Mouse (Mus musculus) B cell, adult 62 days (primary cell): Measurements from ENCODE around the gene Bcam. TPM values are rescaled to one million over a fixed set of nuclear protein-coding genes. Genes with fewer than 3 reads are reported as not detected.

ENCODE experiments used
- total RNA-seq: library from RNA; stranded (reverse); gene quantifications from 4 replicates; pipeline ENCODE4 v1.2.4, GENCODE M21; 2023

Bcam gene
- not detected in 4 replicates for total RNA-seq

DNA sequence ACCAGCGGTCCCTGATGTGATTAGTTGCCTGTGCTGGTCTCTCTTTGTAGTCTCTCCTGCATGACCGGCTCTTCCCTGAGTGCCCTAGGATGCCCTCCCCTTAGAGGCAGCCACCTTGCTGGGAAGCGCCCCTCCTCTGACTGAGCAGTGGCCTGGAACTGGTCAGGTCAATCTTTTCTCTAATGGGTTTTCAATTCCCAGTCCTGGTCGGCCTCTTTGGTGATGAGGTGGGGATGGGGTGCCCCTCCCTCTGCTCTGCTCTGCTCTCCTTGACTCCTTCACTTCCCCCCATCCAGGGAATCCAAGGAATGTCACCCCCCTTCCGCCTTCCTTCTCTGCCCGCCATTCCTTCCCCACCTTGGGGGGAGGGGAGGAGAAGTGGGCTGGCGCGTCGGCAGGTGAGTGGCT lies at the start of gene Bcam:
Bcam (minus strand) TSS at position 33 of the 408 bp plus-strand sequence.

DNA sequence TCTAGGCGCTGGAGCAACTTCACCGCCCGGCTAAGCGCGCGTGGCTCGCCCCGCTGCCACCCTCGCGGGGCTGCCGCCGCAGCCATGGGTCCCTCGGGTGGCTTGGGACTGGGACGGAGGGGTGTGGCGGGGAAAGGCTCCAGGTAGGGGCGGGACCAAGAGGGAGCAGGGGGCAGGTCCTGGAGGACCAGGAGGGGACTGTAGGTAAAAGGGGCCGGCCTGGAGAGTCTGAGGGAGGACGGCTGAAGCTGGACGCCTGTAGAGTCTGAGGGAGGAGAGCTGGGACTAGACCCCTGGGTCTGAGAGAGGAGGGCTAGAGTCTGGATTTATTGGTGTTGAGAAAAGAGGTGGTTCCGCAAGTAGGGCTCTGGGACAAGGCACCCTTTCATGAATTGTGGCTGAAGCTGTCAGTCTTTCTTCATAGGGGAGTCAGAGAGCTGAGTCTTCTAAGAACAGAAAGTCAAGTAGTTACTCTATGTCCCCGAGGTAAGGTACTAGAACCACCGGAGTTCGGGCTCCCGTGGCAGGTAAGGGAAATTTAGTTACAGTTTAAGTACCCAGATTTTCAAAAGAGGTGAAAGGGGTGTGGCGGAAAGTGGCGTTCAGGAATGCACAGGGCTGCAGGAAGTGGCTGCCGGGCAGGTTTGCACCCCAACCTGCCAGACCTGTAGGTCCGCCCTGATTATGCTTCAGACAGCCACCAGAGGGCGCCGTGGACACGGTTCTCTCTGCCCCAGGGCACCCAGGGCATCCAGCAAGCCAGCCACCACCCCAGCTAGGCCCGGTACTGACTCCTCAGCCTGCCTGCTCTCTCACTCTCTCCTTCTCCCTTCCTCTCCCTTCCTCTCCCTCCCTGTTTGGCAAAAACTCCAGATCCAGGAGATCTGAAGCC lies 26.1 kb upstream of the Bcam start, which contains the start of gene Cblc:
Cblc (minus strand) TSS at position 113 of the 892 bp plus-strand sequence.

GRCm38 (mm10) chr7:19750217-19751069 lies 20.4 kb downstream of the Bcam start, which contains the start of gene Nectin2:
Gene Nectin2, minus strand, starts transcription at chr7:19750483.

GRCm38 (mm10) chr7:19715239-19716054 lies 55.4 kb downstream of the Bcam start, which contains the start of gene Tomm40:
Gene Tomm40, minus strand, starts transcription at chr7:19715438.

Other genes with a start within 250 kb of the Bcam start
- 55.1 to 64.0 TPM (median 60.2 TPM) in 4 replicates for gene Ppp1r37, start 207.9 kb downstream of the Bcam start, total RNA-seq
- 9.7 to 13.7 TPM (median 12.6 TPM) in 4 replicates for gene Zfp296, start 193.7 kb downstream of the Bcam start, total RNA-seq
- 72.4 to 80.4 TPM (median 77.1 TPM) in 4 replicates for gene Gemin7, start 193.4 kb downstream of the Bcam start, total RNA-seq
- 94.5 to 107 TPM (median 98.1 TPM) in 4 replicates for gene Clasrp, start 166.5 kb downstream of the Bcam start, total RNA-seq
- 113 to 122 TPM (median 116 TPM) in 4 replicates for gene Relb, start 141.6 kb downstream of the Bcam start, total RNA-seq
- 64.7 to 85.0 TPM (median 67.9 TPM) in 4 replicates for gene Clptm1, start 106.0 kb downstream of the Bcam start, total RNA-seq
- gene Apoc2, start 93.1 kb downstream of the Bcam start, total RNA-seq = not detected in 4 replicates
- gene Gm44805, start 89.6 kb downstream of the Bcam start, total RNA-seq = not detected in 4 replicates
- not detected in 4 replicates for gene Apoc4, start 89.5 kb downstream of the Bcam start, total RNA-seq
- not detected in 4 replicates for gene Apoc1, start 78.4 kb downstream of the Bcam start, total RNA-seq
- 69.0 to 80.2 TPM (median 73.6 TPM) in 4 replicates for gene Apoe, start 71.8 kb downstream of the Bcam start, total RNA-seq
- gene Tomm40, start 55.6 kb downstream of the Bcam start, total RNA-seq = 52.4 to 61.9 TPM (median 55.5 TPM) in 4 replicates
- not detected in 4 replicates for gene Nectin2, start 20.5 kb downstream of the Bcam start, total RNA-seq
- gene Cblc, start 25.8 kb upstream of the Bcam start, total RNA-seq = 1.2 to 3.7 TPM (median 2.1 TPM) in 3 of 4 replicates, not detected in the other
- gene Bcl3, start 51.8 kb upstream of the Bcam start, total RNA-seq = 57.3 to 76.7 TPM (median 71.4 TPM) in 4 replicates
- not detected in 4 replicates for gene Gm19345, start 81.0 kb upstream of the Bcam start, total RNA-seq
- 13.2 to 20.2 TPM (median 15.3 TPM) in 4 replicates for gene Ceacam16, start 90.3 kb upstream of the Bcam start, total RNA-seq
- not detected in 4 replicates for gene Ceacam19, start 116.9 kb upstream of the Bcam start, total RNA-seq
- gene Pvr, start 150.1 kb upstream of the Bcam start, total RNA-seq = 18.8 to 24.1 TPM (median 21.6 TPM) in 4 replicates
- gene Igsf23, start 179.7 kb upstream of the Bcam start, total RNA-seq = not detected in 4 replicates
- gene Ceacam20, start 194.4 kb upstream of the Bcam start, total RNA-seq = not detected in 4 replicates
- gene Nlrp9b, start 220.4 kb upstream of the Bcam start, total RNA-seq = not detected in 4 replicates